Mouse (Mus musculus) liver, embryonic 15.5 days (tissue): ENCODE results near the gene Capns2. TPM values are rescaled to one million over a fixed set of nuclear protein-coding genes. Genes with fewer than 3 reads are reported as not detected.

Experiments used
- ATAC-seq: fragments of 200-750 bp; cut with Nextera tagmentation; 2 replicates; pipeline ENCODE4 v1.8.0; 2017; ENCODE audit warnings: moderate number of reproducible peaks, mild to moderate bottlenecking, moderate library complexity; ENCODE audit not compliant: insufficient read depth
- H3K27ac ChIP-seq: fragments of 300-500 bp; sonication (generic); replicated peaks from 2 replicates; pipeline ENCODE4 v1.5.1; 2015; ENCODE audit warnings: mild to moderate bottlenecking, inconsistent platforms
- H3K27me3 ChIP-seq: fragments of 300-500 bp; sonication (generic); 2 replicates; pipeline ENCODE4 v1.6.1; 2015; ENCODE audit warnings: mild to moderate bottlenecking, inconsistent platforms
- H3K36me3 ChIP-seq: fragments of 300-500 bp; sonication (generic); replicated peaks from 2 replicates; pipeline ENCODE4 v1.6.1; 2015; ENCODE audit warnings: moderate library complexity, mild to moderate bottlenecking, inconsistent platforms
- H3K4me1 ChIP-seq: fragments of 300-500 bp; sonication (generic); replicated peaks from 2 replicates; pipeline ENCODE4 v1.6.1; 2015; ENCODE audit warnings: inconsistent platforms
- H3K4me2 ChIP-seq: fragments of 300-500 bp; sonication (generic); 2 replicates; pipeline ENCODE4 v1.6.1; 2015; ENCODE audit warnings: moderate library complexity, mild to moderate bottlenecking, inconsistent platforms
- H3K4me3 ChIP-seq: fragments of 300-500 bp; sonication (generic); replicated peaks from 2 replicates; pipeline ENCODE4 v1.5.1; 2015; ENCODE audit warnings: mild to moderate bottlenecking, inconsistent platforms
- H3K9ac ChIP-seq: fragments of 300-500 bp; sonication (generic); 2 replicates; pipeline ENCODE4 v1.6.1; 2015; ENCODE audit warnings: moderate library complexity, mild to moderate bottlenecking, inconsistent platforms
- H3K9me3 ChIP-seq: fragments of 300-500 bp; sonication (generic); replicated peaks from 2 replicates; pipeline ENCODE4 v1.6.1; 2016; ENCODE audit warnings: inconsistent platforms
- WGBS: fragments of 180-500 bp; shearing (Covaris S2); methylation state at CpG from one replicate; pipeline ENCODE4 v1.1.7; 2015; ENCODE audit warnings: mixed read lengths; ENCODE audit not compliant: insufficient replicate concordance; 5-methylcytosine and 5-hydroxymethylcytosine counted together
- polyA plus RNA-seq: library from polyadenylated mRNA; unstranded; fragments of >200 nt; fragmentation: Nextera tagmentation; extraction: Ambion mirVana; gene quantifications from 2 replicates; pipeline ENCODE4 v1.2.1, GENCODE M21; 2015

The Capns2 gene
- polyA plus RNA-seq = 0.12 TPM in 2 replicates

- no peak within 1 kb of the TSS for H3K4me3 ChIP-seq
- H3K36me3 ChIP-seq = no peaks in the 10 kb centered on the region
- H3K27me3 ChIP-seq = no peaks in the 10 kb centered on the region
- H3K4me2 ChIP-seq = no peak within 1 kb of the TSS
- no peak for ATAC-seq
- no peak within 1 kb of the TSS for H3K9ac ChIP-seq
- H3K4me1 ChIP-seq = no peaks in the 10 kb centered on the region
- WGBS = 79% methylated on average over 5 of the region's 5 CpGs
- no peak within 1 kb of the TSS for H3K27ac ChIP-seq
- H3K9me3 ChIP-seq = no peaks in the 10 kb centered on the region
Observed at GRCm38 (mm10) chr8:92901107-92901506, at the start of gene Capns2. TSS of gene Capns2 (plus strand) at chr8:92901407.

GRCm38 (mm10) chr8:92853188-92853983 is 47.8 kb upstream of the Capns2 start:
- Histone ChIP-seq H3K4me2 (peak overlapping the region; percentile 10; the same call in 1 of the 2 replicates), H3K9ac (no peak overlapping the region), H3K9me3 (no peaks in the 10 kb centered on the region), H3K27me3 (peaks cover 27% of the 10 kb centered on the region), H3K27ac (0 out of 2 replicates have a peak overlapping the region, but pooled peaks have one; percentile 14), H3K36me3 (no peaks in the 10 kb centered on the region), H3K4me3 (no peak overlapping the region), H3K4me1 (peaks cover 3% of the 10 kb centered on the region; the same call in 1 of the 2 replicates)
- WGBS = 28% methylated on average over 18 of the region's 18 CpGs
- ATAC-seq = no peak

- no peaks in the 10 kb centered on the region for H3K9me3 ChIP-seq
- H3K36me3 ChIP-seq = no peaks in the 10 kb centered on the region
- no peak for ATAC-seq
- H3K27me3 ChIP-seq = peaks cover 27% of the 10 kb centered on the region
- H3K4me1 ChIP-seq = peaks cover 3% of the 10 kb centered on the region; the same call in 1 of the 2 replicates
- WGBS = 45% methylated on average over 3 of the region's 3 CpGs
- no peak overlapping the region for H3K27ac ChIP-seq
- H3K9ac ChIP-seq = no peak overlapping the region
- peak overlapping the region; percentile 69 for H3K4me2 ChIP-seq
- H3K4me3 ChIP-seq = peak overlapping the region; percentile 54; the same call in 1 of the 2 replicates
Observed at GRCm38 (mm10) chr8:92854673-92855072, 46.5 kb upstream of the Capns2 start.

GRCm38 (mm10) chr8:92855171-92855894 is 45.9 kb upstream of the Capns2 start, which contains the start of gene Lpcat2:
TSS of gene Lpcat2 (plus strand) at chr8:92855339.
- under 1% methylated on average over 50 of the region's 50 CpGs for WGBS
- Histone ChIP-seq H3K4me2 (peak within 1 kb of the TSS; percentile 69), H3K27ac (no peak within 1 kb of the TSS; the same call in 1 of the 2 replicates), H3K27me3 (peaks cover 27% of the 10 kb centered on the region), H3K4me1 (peaks cover 3% of the 10 kb centered on the region; the same call in 1 of the 2 replicates), H3K36me3 (no peaks in the 10 kb centered on the region), H3K9me3 (no peaks in the 10 kb centered on the region), H3K9ac (no peak within 1 kb of the TSS; the same call in 1 of the 2 replicates), H3K4me3 (peak within 1 kb of the TSS; percentile 54)
- ATAC-seq = peak; percentile 41

GRCm38 (mm10) chr8:92856273-92856986 is 44.8 kb upstream of the Capns2 start:
- no peak overlapping the region for H3K27ac ChIP-seq
- peaks cover 3% of the 10 kb centered on the region; the same call in 1 of the 2 replicates for H3K4me1 ChIP-seq

GRCm38 (mm10) chr8:92858475-92859182 is 42.6 kb upstream of the Capns2 start:
- Histone ChIP-seq H3K27ac (no peak overlapping the region), H3K36me3 (no peaks in the 10 kb centered on the region), H3K9me3 (no peaks in the 10 kb centered on the region), H3K4me3 (no peak overlapping the region), H3K4me1 (no peaks in the 10 kb centered on the region), H3K9ac (no peak overlapping the region), H3K4me2 (no peak overlapping the region), H3K27me3 (peaks cover 27% of the 10 kb centered on the region)
- ATAC-seq = no peak
- WGBS = 65% methylated on average over 14 of the region's 14 CpGs

More at GRCm38 (mm10) chr8:92856273-92856986, 44.8 kb upstream of the Capns2 start:
- no peaks in the 10 kb centered on the region for H3K36me3 ChIP-seq
- H3K4me3 ChIP-seq = peak overlapping the region; percentile 54
- WGBS = 16% methylated on average over 7 of the region's 7 CpGs
- H3K9ac ChIP-seq = no peak overlapping the region
- ATAC-seq = no peak
- no peaks in the 10 kb centered on the region for H3K9me3 ChIP-seq
- H3K4me2 ChIP-seq = peak overlapping the region; percentile 69
- peaks cover 27% of the 10 kb centered on the region for H3K27me3 ChIP-seq

GRCm38 (mm10) chr8:92861977-92862376 is 39.2 kb upstream of the Capns2 start:
- Histone ChIP-seq H3K36me3 (no peaks in the 10 kb centered on the region), H3K4me3 (no peak overlapping the region), H3K27ac (no peak overlapping the region), H3K4me1 (no peaks in the 10 kb centered on the region), H3K9ac (no peak overlapping the region), H3K27me3 (no peaks in the 10 kb centered on the region), H3K9me3 (no peaks in the 10 kb centered on the region), H3K4me2 (no peak overlapping the region)
- WGBS = 72% methylated on average over 1 of the region's 1 CpGs
- ATAC-seq = no peak

GRCm38 (mm10) chr8:92870281-92870680 is 30.9 kb upstream of the Capns2 start:
- no peak overlapping the region for H3K27ac ChIP-seq
- H3K36me3 ChIP-seq = no peaks in the 10 kb centered on the region
- ATAC-seq = no peak
- 65% methylated on average over 7 of the region's 7 CpGs for WGBS
- H3K4me1 ChIP-seq = no peaks in the 10 kb centered on the region
- H3K9me3 ChIP-seq = no peaks in the 10 kb centered on the region
- H3K4me3 ChIP-seq = no peak overlapping the region
- no peaks in the 10 kb centered on the region for H3K27me3 ChIP-seq
- H3K4me2 ChIP-seq = no peak overlapping the region
- no peak overlapping the region for H3K9ac ChIP-seq

- H3K9ac ChIP-seq = no peak overlapping the region
- no peak overlapping the region for H3K4me2 ChIP-seq
- H3K4me1 ChIP-seq = no peaks in the 10 kb centered on the region
- no peak overlapping the region for H3K4me3 ChIP-seq
- H3K9me3 ChIP-seq = no peaks in the 10 kb centered on the region
- WGBS = 63% methylated on average over 10 of the region's 10 CpGs
- no peak overlapping the region for H3K27ac ChIP-seq
- H3K36me3 ChIP-seq = no peaks in the 10 kb centered on the region
- H3K27me3 ChIP-seq = no peaks in the 10 kb centered on the region
- ATAC-seq = no peak
Observed at GRCm38 (mm10) chr8:92872063-92872759, 29.0 kb upstream of the Capns2 start.

GRCm38 (mm10) chr8:92875795-92876194 is 25.4 kb upstream of the Capns2 start:
- Histone ChIP-seq H3K9ac (no peak overlapping the region), H3K4me1 (no peaks in the 10 kb centered on the region), H3K4me3 (no peak overlapping the region), H3K4me2 (no peak overlapping the region), H3K36me3 (no peaks in the 10 kb centered on the region), H3K27ac (no peak overlapping the region), H3K27me3 (no peaks in the 10 kb centered on the region), H3K9me3 (no peaks in the 10 kb centered on the region)
- no peak for ATAC-seq
- 61% methylated on average over 10 of the region's 10 CpGs for WGBS
